Mouse (Mus musculus) embryonic facial prominence, embryonic 10.5 days (tissue): ENCODE measurements around the gene Mta1. TPM values are rescaled to one million over a fixed set of nuclear protein-coding genes. Genes with fewer than 3 reads are reported as not detected.

Experiments used
- DNase-seq: peaks from one replicate; pipeline ENCODE4 v3.0.0-alpha.2; 2017; ENCODE audit warnings: low spot score
- H3K27ac ChIP-seq: fragments of 300-500 bp; sonication (generic); replicated peaks from 2 replicates; pipeline ENCODE4 v1.5.1; 2016; ENCODE audit warnings: mild to moderate bottlenecking
- H3K27me3 ChIP-seq: fragments of 300-500 bp; sonication (generic); replicated peaks from 2 replicates; pipeline ENCODE4 v1.6.1; 2016; ENCODE audit warnings: low read depth, mild to moderate bottlenecking; ENCODE audit not compliant: poor library complexity, severe bottlenecking
- H3K36me3 ChIP-seq: fragments of 300-500 bp; sonication (generic); replicated peaks from 2 replicates; pipeline ENCODE4 v1.6.1; 2016; ENCODE audit warnings: mild to moderate bottlenecking, moderate library complexity
- H3K4me1 ChIP-seq: fragments of 300-500 bp; sonication (generic); 2 replicates; pipeline ENCODE4 v1.6.1; 2016
- H3K4me3 ChIP-seq: fragments of 300-500 bp; sonication (generic); 2 replicates; pipeline ENCODE4 v1.5.1; 2016; ENCODE audit warnings: mild to moderate bottlenecking, moderate library complexity
- H3K9me3 ChIP-seq: fragments of 300-500 bp; sonication (generic); 2 replicates; pipeline ENCODE4 v1.6.1; 2016; ENCODE audit warnings: mild to moderate bottlenecking
- WGBS: fragments of 180-500 bp; shearing (Covaris S2); methylation state at CpG from one replicate; pipeline ENCODE4 v1.1.7; 2016; 5-methylcytosine and 5-hydroxymethylcytosine counted together
- polyA plus RNA-seq: library from polyadenylated mRNA; unstranded; fragments of >200 nt; fragmentation: Nextera tagmentation; extraction: Ambion mirVana; gene quantifications from 2 replicates; pipeline ENCODE4 v1.2.1, GENCODE M21; 2016

The Mta1 gene
- polyA plus RNA-seq, 1 experiment from 2014 or later = 21.0 TPM

DNA sequence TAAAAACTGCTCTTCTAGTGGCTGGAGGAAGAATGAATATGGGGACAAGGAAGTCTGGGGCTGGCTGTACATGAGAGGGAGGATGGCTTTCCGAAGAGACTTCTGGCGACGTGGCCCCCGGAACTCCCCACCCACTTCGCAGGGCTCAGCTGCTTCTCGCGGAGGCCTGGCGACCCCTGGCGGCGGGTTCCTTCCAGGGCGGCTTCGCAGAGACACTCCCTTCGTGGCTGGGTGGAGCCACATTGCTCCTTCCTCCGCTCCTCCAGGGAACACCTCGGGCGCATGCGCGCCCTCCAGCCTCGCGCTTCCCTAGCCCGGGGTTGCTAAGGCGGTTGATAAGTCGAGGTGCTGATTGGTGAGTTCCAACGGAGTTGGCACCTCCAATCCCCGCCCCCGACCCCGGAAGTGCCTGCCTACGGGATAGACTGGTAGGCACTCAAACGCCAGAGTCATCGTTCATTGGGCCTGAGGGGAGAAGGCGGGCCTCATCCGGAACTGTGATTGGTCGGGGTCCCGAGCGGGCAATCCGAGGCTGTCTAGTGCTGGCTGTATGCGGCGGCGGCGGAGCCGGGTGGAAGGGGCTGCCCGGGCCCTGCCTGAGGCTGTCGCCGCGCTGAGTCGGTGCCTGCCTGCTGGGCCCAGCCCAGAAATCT is 57.9 kb downstream of the Mta1 start, which contains the start of gene Tedc1:
TSS of gene Tedc1 (plus strand) at position 535 of the 653 bp plus-strand sequence.
- peak; percentile 99 for DNase-seq
- Histone ChIP-seq H3K4me1 (peaks cover 45% of the 10 kb centered on the region), H3K27ac (peak within 1 kb of the TSS; percentile 73), H3K27me3 (peaks cover 41% of the 10 kb centered on the region), H3K4me3 (peak within 1 kb of the TSS; percentile 72), H3K36me3 (peaks cover 26% of the 10 kb centered on the region), H3K9me3 (no peaks in the 10 kb centered on the region)
- under 1% methylated on average over 46 of the region's 46 CpGs for WGBS

DNA sequence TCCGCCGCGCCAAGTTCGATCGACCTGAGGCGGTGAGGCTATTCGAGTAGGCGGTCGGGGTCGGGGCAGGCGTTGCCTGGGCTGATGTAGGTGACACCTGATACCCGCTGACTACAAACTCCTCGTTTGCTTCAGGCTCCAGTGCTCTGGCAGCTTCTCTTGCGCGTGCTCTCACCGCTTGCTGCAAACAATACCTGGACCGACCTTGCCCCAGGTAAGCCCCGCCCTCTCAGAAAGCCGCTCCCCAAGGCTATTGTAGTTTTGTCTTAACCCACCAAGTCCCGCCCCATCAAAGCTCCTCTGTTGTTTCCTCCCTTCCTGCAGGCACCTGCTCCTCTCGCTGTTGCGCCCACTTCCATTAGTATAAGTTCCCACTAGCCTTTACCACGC is 58.5 kb downstream of the Mta1 start:
- Histone ChIP-seq H3K27ac (peak overlapping the region; percentile 73), H3K9me3 (no peaks in the 10 kb centered on the region), H3K4me3 (peak overlapping the region; percentile 72), H3K27me3 (peaks cover 36% of the 10 kb centered on the region), H3K36me3 (peaks cover 31% of the 10 kb centered on the region), H3K4me1 (peaks cover 43% of the 10 kb centered on the region)
- DNase-seq = no peak
- WGBS = under 1% methylated on average over 23 of the region's 23 CpGs

DNA sequence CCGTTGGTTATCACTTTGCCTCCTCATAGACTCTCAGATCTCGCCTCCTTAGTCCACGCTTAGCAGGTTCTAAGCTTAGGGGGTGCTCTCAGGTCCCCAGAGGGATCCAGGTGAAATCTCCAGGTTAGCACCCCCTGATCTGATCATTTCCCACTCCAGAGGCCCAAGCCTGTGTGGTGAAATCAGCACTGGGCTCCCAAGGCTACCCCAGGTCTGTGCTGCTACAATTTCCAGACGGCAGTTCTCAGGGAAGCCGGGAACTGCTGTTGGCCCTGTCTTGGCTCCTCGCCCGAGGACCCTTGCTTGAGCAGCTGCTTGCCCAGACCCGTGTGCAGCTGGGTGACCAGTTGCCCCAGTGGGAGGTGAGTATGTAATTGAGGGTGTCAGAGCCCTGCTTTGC is 58.9 kb downstream of the Mta1 start:
- peak overlapping the region; percentile 72 for H3K4me3 ChIP-seq
- DNase-seq = no peak
- H3K27me3 ChIP-seq = peaks cover 31% of the 10 kb centered on the region
- H3K9me3 ChIP-seq = no peaks in the 10 kb centered on the region
- 35% methylated on average over 8 of the region's 8 CpGs for WGBS
- peaks cover 36% of the 10 kb centered on the region for H3K36me3 ChIP-seq
- H3K4me1 ChIP-seq = peaks cover 38% of the 10 kb centered on the region
- peak overlapping the region; percentile 73 for H3K27ac ChIP-seq

DNA sequence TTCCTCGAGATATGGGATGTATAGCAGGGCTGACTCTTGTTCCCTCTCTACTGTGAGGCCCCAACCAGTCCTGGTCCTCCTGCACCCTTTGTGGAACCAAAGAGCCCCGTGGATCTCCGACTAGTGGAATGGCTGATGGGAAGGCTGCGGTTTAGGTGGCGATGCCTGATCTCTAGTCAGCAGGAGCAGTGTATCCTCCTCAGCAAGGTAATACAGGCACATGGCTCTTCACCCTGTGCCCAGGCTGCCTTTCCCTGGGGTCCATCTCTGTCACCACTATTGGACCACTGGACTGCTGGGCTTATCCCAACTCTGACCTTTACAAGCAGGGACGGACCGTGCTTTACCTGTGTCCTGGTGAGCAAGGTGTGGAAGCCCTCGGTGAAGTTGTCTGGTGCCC is 59.4 kb downstream of the Mta1 start:
- H3K27ac ChIP-seq = no peak overlapping the region
- no peaks in the 10 kb centered on the region for H3K9me3 ChIP-seq
- peaks cover 26% of the 10 kb centered on the region for H3K27me3 ChIP-seq
- WGBS = 91% methylated on average over 8 of the region's 8 CpGs
- H3K36me3 ChIP-seq = peaks cover 41% of the 10 kb centered on the region
- peak overlapping the region; percentile 72 for H3K4me3 ChIP-seq
- peaks cover 33% of the 10 kb centered on the region for H3K4me1 ChIP-seq
- DNase-seq = no peak

DNA sequence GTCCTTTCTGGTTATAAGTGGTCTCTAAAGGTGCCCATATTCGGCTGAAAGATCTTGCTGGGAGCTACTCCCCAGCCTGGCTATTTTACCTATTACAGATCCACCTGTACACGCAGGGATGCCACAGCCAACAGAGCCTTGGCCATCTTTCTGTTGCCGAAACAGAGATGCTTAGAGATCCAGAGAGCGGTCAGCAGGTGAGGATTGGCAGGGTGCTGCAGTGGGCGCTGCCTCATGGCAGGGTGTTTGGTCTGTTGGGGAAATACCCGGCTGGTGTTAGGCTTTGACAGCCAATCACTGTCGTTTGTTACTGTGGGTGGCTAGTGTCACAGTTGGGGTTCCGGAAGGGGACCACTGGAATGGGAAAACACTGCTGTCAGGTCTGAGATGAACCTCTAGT is 59.9 kb downstream of the Mta1 start:
- Histone ChIP-seq H3K4me1 (peaks cover 33% of the 10 kb centered on the region), H3K27me3 (peaks cover 22% of the 10 kb centered on the region), H3K36me3 (peaks cover 45% of the 10 kb centered on the region), H3K27ac (no peak overlapping the region), H3K9me3 (no peaks in the 10 kb centered on the region), H3K4me3 (peak overlapping the region; percentile 72; the same call in 1 of the 2 replicates)
- 95% methylated on average over 8 of the region's 8 CpGs for WGBS
- DNase-seq = no peak

DNA sequence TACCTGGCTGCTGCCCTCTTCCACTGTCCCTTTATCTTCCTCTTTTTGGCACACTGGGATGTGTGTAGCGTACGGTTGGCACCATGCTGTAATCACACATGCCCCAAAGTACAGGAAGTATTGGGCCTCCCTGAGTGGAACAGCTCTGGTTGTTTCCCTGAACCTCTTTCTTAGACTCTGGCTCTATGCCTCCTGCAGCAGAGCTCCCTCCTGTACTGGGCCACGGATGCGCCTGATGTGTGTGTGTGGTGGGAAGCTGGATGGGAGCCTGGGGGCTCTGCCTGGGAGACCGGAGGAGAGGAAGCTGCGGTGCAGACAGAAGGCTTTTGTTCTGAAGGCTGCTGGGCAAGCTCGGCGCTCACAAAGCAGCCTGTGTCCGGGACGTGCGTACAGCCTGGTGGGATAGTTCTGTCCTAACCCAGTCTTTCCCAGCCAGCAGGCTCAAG is 65.5 kb downstream of the Mta1 start:
- Histone ChIP-seq H3K36me3 (peaks cover 56% of the 10 kb centered on the region), H3K27ac (peak overlapping the region; percentile 71), H3K4me1 (peaks cover 17% of the 10 kb centered on the region), H3K4me3 (no peak overlapping the region), H3K27me3 (no peaks in the 10 kb centered on the region), H3K9me3 (no peaks in the 10 kb centered on the region)
- peak; percentile 58 for DNase-seq
- 51% methylated on average over 11 of the region's 11 CpGs for WGBS

DNA sequence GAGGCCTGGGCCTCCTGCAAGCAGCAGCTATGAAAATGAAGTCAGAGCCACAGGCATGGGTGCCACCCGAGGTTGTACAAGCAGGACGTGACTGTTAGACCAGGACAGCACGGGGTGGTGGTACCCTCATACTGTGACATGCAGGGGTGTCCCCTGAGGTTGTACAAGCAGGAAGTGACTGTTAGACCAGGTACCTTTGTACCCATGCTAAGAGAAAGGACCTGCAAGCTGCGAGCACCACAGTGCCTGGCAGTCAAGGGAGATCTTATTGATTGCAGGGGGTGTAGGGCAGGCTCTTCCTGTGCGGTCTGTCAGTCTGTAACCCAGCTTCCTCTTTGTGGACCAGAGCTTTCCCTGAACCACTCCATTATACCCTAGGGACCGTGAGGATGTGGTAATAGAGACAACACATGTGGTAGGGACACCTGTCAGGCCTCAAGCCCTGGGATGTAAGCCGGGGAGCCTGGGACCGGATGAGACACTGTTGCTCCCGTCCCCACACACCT is 70.0 kb downstream of the Mta1 start:
- no peaks in the 10 kb centered on the region for H3K9me3 ChIP-seq
- no peak overlapping the region for H3K4me3 ChIP-seq
- H3K4me1 ChIP-seq = peaks cover 13% of the 10 kb centered on the region
- WGBS = 87% methylated on average over 9 of the region's 9 CpGs
- peaks cover 21% of the 10 kb centered on the region for H3K36me3 ChIP-seq
- no peaks in the 10 kb centered on the region for H3K27me3 ChIP-seq
- H3K27ac ChIP-seq = no peak overlapping the region
- no peak for DNase-seq

DNA sequence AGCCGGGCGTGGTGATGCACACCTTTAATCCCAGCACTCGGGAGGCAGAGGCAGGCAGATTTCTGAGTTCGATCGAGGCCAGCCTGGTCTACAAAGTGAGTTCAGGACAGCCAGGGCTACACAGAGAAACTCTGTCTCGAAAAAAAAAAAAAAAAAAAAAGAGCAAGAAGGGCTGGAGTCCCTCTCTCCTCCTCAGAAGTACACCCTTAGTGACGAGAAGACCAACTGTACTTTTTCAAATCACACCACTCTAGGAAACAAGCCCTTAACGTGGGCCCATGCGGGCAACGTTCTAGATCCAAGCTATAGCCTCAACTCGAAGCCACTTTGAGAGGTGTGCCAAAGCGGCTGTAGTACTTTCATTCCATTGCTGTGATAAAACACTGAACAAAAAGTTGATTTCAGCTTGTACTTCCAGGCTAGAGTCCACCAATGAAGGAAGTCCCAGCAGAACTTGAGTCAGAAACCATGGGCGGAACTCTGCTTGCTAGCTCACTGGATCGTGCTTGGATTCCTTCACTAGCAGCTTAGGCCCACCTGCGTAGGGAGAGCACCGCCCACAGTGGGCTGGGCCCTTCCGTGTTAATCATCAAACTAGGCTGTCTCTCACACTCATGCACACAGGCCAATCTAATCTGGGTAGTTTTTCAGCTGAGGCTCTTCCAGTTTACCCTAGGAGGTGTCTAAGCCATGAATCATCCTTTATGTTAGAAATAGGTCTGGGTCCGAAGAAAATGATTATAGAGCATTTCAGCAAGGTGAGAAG is 79.1 kb downstream of the Mta1 start:
- no peaks in the 10 kb centered on the region for H3K36me3 ChIP-seq
- no peak overlapping the region for H3K4me3 ChIP-seq
- no peaks in the 10 kb centered on the region for H3K4me1 ChIP-seq
- no peak overlapping the region for H3K27ac ChIP-seq
- DNase-seq = no peak
- no peaks in the 10 kb centered on the region for H3K27me3 ChIP-seq
- WGBS = 88% methylated on average over 18 of the region's 18 CpGs
- H3K9me3 ChIP-seq = no peaks in the 10 kb centered on the region

DNA sequence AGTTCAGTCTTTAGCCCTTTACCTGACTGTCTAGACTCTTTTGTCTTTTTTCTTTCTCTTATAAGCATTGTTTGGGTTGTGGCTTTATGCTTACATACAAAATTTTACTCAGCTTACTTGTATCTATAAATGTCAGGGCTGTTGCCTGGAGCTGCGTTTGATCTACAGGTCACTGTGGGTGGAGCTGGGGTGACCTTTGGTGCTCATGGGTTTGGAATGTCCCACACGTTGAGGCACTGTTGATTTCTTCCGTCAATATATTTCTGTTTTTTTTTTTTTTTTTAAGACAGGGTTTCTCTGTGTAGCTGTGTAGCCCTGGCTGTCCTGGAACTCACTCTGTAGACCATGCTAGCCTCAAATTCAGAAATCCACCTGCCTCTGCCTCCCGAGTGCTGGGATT is 82.9 kb downstream of the Mta1 start:
- peaks cover 21% of the 10 kb centered on the region for H3K27me3 ChIP-seq
- peaks cover 11% of the 10 kb centered on the region for H3K4me1 ChIP-seq
- no peak for DNase-seq
- no peaks in the 10 kb centered on the region for H3K36me3 ChIP-seq
- 59% methylated on average over 4 of the region's 4 CpGs for WGBS
- no peak overlapping the region for H3K27ac ChIP-seq
- no peak overlapping the region for H3K4me3 ChIP-seq
- no peaks in the 10 kb centered on the region for H3K9me3 ChIP-seq

DNA sequence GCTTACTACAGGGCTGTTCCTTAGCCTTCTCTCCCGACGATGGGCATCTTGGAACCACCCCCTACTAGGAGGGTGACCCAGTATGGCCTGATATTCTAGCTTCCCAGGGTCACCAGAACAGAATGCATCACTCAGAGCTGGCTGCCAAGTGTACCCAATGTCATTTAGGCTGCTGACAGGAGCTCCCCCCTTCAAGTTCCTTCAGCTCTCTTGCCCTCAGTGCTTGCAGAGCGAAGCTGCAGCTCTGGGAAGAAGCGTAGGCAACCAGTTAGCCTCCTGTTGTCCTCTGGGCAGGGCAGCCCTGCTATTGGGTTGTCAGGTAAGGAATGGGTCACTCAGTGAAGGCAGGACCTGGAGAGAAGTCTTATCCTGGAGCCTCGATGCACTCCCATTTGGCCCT is 86.9 kb downstream of the Mta1 start:
- Histone ChIP-seq H3K9me3 (no peaks in the 10 kb centered on the region), H3K27ac (no peak overlapping the region), H3K4me1 (peaks cover 36% of the 10 kb centered on the region), H3K4me3 (peak overlapping the region; percentile 78; the same call in 1 of the 2 replicates), H3K36me3 (peaks cover 20% of the 10 kb centered on the region), H3K27me3 (peaks cover 53% of the 10 kb centered on the region)
- no peak for DNase-seq
- 57% methylated on average over 5 of the region's 5 CpGs for WGBS

DNA sequence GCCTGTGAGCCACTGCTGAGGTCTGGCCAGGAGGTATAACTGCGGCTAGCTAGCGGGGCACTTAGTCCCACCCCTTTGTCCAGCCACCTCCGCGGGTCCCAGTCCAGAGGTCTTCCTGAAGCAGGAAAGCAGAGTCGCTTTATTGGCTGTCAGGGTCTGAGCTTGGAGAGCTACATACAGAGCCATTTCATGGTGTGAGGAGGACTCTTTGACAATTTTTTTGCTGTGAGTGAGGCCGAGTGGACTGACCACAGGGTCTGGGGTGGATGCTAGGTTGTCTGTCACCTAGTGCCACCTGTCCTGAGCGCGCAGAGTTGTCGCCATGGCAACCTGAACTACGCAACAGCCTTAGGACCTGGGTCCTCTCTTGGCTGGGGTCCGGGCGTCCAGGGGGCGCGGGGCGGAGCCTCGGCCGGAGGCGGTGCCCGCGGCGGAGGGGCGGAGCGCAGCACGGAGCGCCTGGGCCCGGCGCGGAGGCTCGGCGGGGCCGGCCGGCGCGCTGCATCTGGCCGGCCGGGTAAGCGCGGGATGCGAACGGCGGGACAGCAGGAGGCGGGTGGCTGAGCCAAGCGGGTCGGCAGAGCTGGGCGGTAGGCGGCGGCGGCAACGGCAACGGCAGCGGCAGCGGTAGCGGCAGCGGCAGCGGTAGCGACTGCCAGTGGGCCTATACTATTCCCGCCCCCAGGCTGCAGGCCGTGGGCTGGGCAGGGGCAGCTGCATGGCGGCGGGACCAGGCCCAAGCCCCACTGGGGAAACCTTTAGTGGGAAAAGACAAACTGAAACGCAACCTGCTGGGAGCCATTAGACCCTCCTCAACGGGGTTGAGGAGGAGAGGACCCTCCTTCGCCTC is 87.6 kb downstream of the Mta1 start, which contains the start of gene Tmem121:
TSS of gene Tmem121 (plus strand) at position 489 of the 850 bp plus-strand sequence.
- peaks cover 53% of the 10 kb centered on the region for H3K27me3 ChIP-seq
- WGBS = 1% methylated on average over 63 of the region's 63 CpGs
- peaks cover 36% of the 10 kb centered on the region for H3K4me1 ChIP-seq
- peak within 1 kb of the TSS; percentile 81 for H3K27ac ChIP-seq
- H3K36me3 ChIP-seq = peaks cover 27% of the 10 kb centered on the region
- H3K9me3 ChIP-seq = no peaks in the 10 kb centered on the region
- DNase-seq = peak; percentile 72
- H3K4me3 ChIP-seq = peak within 1 kb of the TSS; percentile 78
